Mouse (Mus musculus): ENCODE measurements around the gene Acer3. TPM values are rescaled to one million over a fixed set of nuclear protein-coding genes. Genes with fewer than 3 reads are reported as not detected.
A peak's percentile ranks its signal among the peaks of the same experiment; 100 is the strongest.

Acer3 gene
- polyA plus RNA-seq, 1 experiment from 2014 or later: 20.0 TPM

GRCm38 (mm10) chr7:98202946-98203345 is 118.1 kb downstream of the Acer3 start:
- H3K36me3 ChIP-seq: no peaks in the 10 kb centered on the region
- no peak overlapping the region for H3K27ac ChIP-seq
- no peak overlapping the region for H3K9ac ChIP-seq
- H3K4me3 ChIP-seq: no peak overlapping the region
- no peaks in the 10 kb centered on the region for H3K4me1 ChIP-seq
- 78% methylated on average over 4 of the region's 4 CpGs for WGBS
- no peak overlapping the region for H3K4me2 ChIP-seq (replicated peaks)
- 0 out of 2 replicates have a peak, but pooled peaks cover 5% of the 10 kb centered on the region for H3K27me3 ChIP-seq (replicated peaks)
- no peak for ATAC-seq (ENCODE audit: low FRiP score, low read depth)
- no peaks in the 10 kb centered on the region for H3K9me3 ChIP-seq

DNA sequence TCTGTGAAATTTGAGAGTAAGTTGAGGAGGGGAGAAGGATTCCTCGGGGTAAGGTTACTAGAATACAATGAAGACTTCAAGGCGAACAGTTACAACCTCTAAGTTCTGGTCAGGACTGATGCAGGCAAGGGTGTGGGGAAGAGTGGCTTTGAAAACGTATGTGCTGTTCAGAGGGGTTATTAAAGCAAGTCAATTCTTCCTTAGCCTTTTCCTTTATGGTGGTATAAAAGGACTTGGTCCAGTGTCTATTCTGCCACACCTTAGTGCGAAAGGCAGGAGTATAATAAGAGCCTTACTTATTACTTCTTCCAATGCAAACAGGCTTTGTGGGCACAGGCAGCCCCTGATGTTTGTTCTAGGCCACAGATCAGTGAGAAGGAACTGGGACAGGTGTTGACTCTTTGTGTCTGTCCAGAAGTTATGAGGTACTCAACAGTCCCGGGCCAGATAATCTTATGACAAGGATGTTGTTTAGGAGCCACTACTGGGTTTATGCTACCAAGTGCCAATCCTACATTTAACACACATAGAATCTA is 119.4 kb downstream of the Acer3 start:
- peaks cover 10% of the 10 kb centered on the region for H3K27me3 ChIP-seq (replicated peaks)
- no peak for ATAC-seq (ENCODE audit: low FRiP score, low read depth)
- H3K9ac ChIP-seq: no peak overlapping the region
- H3K4me1 ChIP-seq: no peaks in the 10 kb centered on the region
- no peaks in the 10 kb centered on the region for H3K9me3 ChIP-seq
- no peak overlapping the region for H3K27ac ChIP-seq
- H3K4me3 ChIP-seq: no peak overlapping the region
- no peaks in the 10 kb centered on the region for H3K36me3 ChIP-seq
- H3K4me2 ChIP-seq (replicated peaks): no peak overlapping the region
- 71% methylated on average over 5 of the region's 5 CpGs for WGBS

DNA sequence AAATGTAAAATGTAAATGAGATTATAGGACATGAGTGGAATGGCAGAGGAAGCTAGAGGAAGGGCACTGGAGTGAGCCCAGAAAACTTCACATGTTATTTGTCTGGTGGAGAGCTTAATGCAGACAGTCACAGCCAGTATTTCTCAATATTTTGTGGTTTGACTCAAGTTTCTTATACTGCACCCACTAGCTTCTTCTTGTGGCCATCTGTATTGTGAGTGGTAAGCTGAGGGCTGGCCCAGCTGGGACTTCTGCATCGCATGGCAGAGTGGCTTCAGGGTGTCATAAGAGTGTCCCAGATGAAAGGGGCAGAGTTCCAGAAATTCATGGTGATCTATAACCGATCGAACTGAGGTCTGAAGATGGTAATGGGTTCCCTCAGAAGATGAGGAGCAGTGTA is 120.6 kb downstream of the Acer3 start:
- no peak overlapping the region for H3K4me3 ChIP-seq
- 89% methylated on average over 3 of the region's 3 CpGs for WGBS
- H3K9ac ChIP-seq: no peak overlapping the region
- peaks cover 21% of the 10 kb centered on the region for H3K27me3 ChIP-seq (replicated peaks)
- H3K27ac ChIP-seq: no peak overlapping the region
- no peaks in the 10 kb centered on the region for H3K36me3 ChIP-seq
- no peaks in the 10 kb centered on the region for H3K4me1 ChIP-seq
- no peak for ATAC-seq (ENCODE audit: low FRiP score, low read depth)
- H3K4me2 ChIP-seq (replicated peaks): no peak overlapping the region
- no peaks in the 10 kb centered on the region for H3K9me3 ChIP-seq

GRCm38 (mm10) chr7:98199381-98199780 is 121.6 kb downstream of the Acer3 start, which contains the start of gene B3gnt6:
TSS of gene B3gnt6 (minus strand) at chr7:98199481.
- no peak within 1 kb of the TSS for H3K9ac ChIP-seq
- no peak within 1 kb of the TSS for H3K4me3 ChIP-seq
- peaks cover 32% of the 10 kb centered on the region for H3K27me3 ChIP-seq (replicated peaks)
- H3K4me2 ChIP-seq (replicated peaks): no peak within 1 kb of the TSS
- no peaks in the 10 kb centered on the region for H3K36me3 ChIP-seq
- peaks cover 2% of the 10 kb centered on the region for H3K4me1 ChIP-seq
- H3K9me3 ChIP-seq: no peaks in the 10 kb centered on the region
- WGBS: 86% methylated on average over 4 of the region's 4 CpGs
- ATAC-seq (ENCODE audit: low FRiP score, low read depth): no peak
- no peak within 1 kb of the TSS for H3K27ac ChIP-seq

GRCm38 (mm10) chr7:98195151-98195801 is 125.7 kb downstream of the Acer3 start:
- peaks cover 59% of the 10 kb centered on the region for H3K27me3 ChIP-seq (replicated peaks)

DNA sequence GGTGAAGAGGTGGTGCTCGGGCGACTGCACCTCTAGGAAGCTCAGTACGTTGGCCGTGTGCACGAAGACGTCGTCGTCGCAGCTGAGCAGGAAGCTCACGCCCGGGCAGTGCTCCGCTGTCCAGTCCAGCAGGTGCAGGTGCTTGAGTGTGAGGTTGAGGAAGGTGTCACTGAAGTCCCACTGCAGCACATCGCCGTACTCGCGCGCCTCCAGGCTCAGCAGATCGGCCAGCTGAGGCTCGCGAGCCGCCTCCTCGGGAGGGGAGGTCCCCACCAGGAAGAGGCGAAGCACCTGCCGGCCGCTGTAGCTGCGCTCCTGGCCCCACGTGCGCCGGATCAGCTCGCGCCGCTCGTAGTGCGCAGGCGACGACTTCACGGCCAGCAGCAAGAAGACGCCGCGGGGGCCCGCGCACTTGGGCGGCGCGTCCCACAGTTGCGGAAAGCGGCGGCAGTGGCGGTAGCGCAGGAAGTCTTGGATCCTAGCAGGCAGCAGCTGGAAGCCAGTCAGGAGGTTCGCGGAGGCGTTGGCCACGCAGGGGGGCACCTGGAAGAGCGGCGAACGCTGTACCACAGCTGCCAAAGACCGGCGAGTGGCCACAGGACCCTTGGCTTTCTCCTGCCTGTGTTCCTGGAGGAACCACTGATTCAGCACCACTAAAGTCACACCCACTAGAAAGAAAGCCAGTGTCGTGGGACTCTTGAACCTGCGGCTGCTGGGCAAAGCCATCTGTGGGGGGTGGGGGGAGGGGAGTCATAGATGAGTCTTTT is 126.8 kb downstream of the Acer3 start:
- peak overlapping the region; percentile 41 for H3K4me3 ChIP-seq
- peaks cover 59% of the 10 kb centered on the region for H3K27me3 ChIP-seq (replicated peaks)
- 2% methylated on average over 61 of the region's 61 CpGs for WGBS
- H3K9me3 ChIP-seq: no peaks in the 10 kb centered on the region
- H3K4me2 ChIP-seq (replicated peaks): peak overlapping the region; percentile 91
- peak; percentile 53 for ATAC-seq (ENCODE audit: low FRiP score, low read depth)
- H3K27ac ChIP-seq: no peak overlapping the region
- no peaks in the 10 kb centered on the region for H3K36me3 ChIP-seq
- peak overlapping the region; percentile 52 for H3K9ac ChIP-seq
- H3K4me1 ChIP-seq: peaks cover 20% of the 10 kb centered on the region

More at GRCm38 (mm10) chr7:98195151-98195801, 125.7 kb downstream of the Acer3 start:
- Histone ChIP-seq H3K9me3 (no peaks in the 10 kb centered on the region), H3K4me1 (peaks cover 15% of the 10 kb centered on the region), H3K4me3 (no peak overlapping the region), H3K9ac (no peak overlapping the region), H3K27ac (no peak overlapping the region), H3K36me3 (no peaks in the 10 kb centered on the region), H3K4me2 (replicated peaks) (no peak overlapping the region)
- ATAC-seq (ENCODE audit: low FRiP score, low read depth): no peak
- 45% methylated on average over 10 of the region's 10 CpGs for WGBS

- Histone ChIP-seq H3K9me3 (no peaks in the 10 kb centered on the region), H3K36me3 (no peaks in the 10 kb centered on the region), H3K4me1 (peaks cover 20% of the 10 kb centered on the region), H3K9ac (peak overlapping the region; percentile 30; the same call in 1 of the 2 replicates), H3K27me3 (replicated peaks) (peaks cover 59% of the 10 kb centered on the region), H3K4me2 (replicated peaks) (peak overlapping the region; percentile 91), H3K4me3 (peak overlapping the region; percentile 41), H3K27ac (no peak overlapping the region)
- WGBS: 4% methylated on average over 36 of the region's 36 CpGs
- peak; percentile 75 for ATAC-seq (ENCODE audit: low FRiP score, low read depth)
These were observed 127.4 kb downstream of the Acer3 start for GRCm38 (mm10) chr7:98193515-98194025.

GRCm38 (mm10) chr7:98191571-98192250 is 129.3 kb downstream of the Acer3 start:
- Histone ChIP-seq H3K27me3 (replicated peaks) (peaks cover 51% of the 10 kb centered on the region), H3K4me2 (replicated peaks) (no peak overlapping the region), H3K4me3 (no peak overlapping the region), H3K4me1 (peaks cover 27% of the 10 kb centered on the region), H3K27ac (no peak overlapping the region), H3K9me3 (no peaks in the 10 kb centered on the region), H3K36me3 (no peaks in the 10 kb centered on the region), H3K9ac (no peak overlapping the region)
- no peak for ATAC-seq (ENCODE audit: low FRiP score, low read depth)
- 68% methylated on average over 17 of the region's 17 CpGs for WGBS

DNA sequence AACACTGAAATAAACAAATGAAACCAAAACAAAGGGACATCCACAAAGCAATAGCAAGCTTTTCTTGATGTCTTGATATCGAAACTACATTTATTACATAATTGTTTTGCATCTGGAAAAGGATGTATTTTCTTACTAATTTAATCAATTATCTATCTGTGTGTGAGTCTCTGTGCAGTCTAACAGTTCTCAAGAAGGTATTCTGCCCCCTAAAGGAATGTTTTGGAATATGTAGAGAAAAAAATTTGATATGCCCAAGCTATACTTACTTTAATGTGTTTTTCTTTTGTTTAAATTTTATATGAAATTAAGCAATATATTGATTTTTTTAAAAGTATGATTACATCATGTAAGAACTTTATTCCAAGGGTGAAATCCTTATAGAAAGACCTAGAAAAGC is 130.4 kb downstream of the Acer3 start:
- H3K36me3 ChIP-seq: no peaks in the 10 kb centered on the region
- WGBS: 90% methylated on average over 1 of the region's 1 CpGs
- ATAC-seq (ENCODE audit: low FRiP score, low read depth): no peak
- H3K9me3 ChIP-seq: no peaks in the 10 kb centered on the region
- no peak overlapping the region for H3K9ac ChIP-seq
- H3K4me3 ChIP-seq: no peak overlapping the region
- H3K4me1 ChIP-seq: peaks cover 38% of the 10 kb centered on the region
- H3K27ac ChIP-seq: no peak overlapping the region
- peaks cover 39% of the 10 kb centered on the region for H3K27me3 ChIP-seq (replicated peaks)
- no peak overlapping the region for H3K4me2 ChIP-seq (replicated peaks)

DNA sequence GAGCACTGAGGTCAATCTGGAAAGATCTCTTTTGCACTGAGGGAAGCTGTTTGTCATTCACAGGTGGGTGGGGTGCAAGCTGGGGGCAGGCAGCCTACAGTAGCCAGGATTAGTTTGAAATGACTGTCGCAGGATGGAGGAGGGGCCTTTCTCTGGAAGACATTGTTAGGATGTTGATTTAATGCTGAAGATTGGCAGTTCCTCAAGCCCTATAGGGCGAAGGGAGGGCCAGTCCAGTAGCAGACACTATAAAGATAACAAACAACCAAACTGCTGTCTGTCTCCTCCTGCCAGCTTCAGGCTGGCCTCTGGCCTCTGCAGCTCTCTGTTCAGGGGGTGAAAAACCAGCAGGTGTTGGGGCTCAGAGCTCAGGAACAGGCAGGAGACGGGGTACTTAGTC is 131.3 kb downstream of the Acer3 start:
- Histone ChIP-seq H3K9ac (no peak overlapping the region), H3K9me3 (no peaks in the 10 kb centered on the region), H3K27me3 (replicated peaks) (peaks cover 31% of the 10 kb centered on the region), H3K4me3 (no peak overlapping the region), H3K4me1 (peaks cover 46% of the 10 kb centered on the region), H3K4me2 (replicated peaks) (no peak overlapping the region), H3K36me3 (no peaks in the 10 kb centered on the region), H3K27ac (no peak overlapping the region)
- 49% methylated on average over 3 of the region's 3 CpGs for WGBS
- ATAC-seq (ENCODE audit: low FRiP score, low read depth): no peak

DNA sequence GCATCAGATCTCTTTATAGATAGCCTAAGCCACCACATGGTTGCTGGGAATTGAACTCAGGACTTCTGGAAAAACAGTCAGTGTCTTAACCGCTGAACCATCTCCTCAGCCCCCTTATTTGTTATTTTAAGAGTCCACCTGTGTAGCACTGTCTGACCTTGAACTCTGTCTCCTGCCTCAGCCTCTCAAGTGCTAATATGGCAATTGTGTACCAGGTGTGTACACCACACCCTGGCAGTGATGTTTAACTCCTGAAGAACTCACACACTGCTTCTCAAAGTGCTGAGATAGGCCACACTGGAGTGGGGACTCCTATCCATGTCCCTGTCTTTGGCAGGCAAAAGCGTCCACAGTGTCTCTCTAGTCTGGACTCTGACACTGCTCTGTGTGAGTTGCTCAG is 132.3 kb downstream of the Acer3 start:
- Histone ChIP-seq H3K9me3 (no peaks in the 10 kb centered on the region), H3K27me3 (replicated peaks) (peaks cover 20% of the 10 kb centered on the region), H3K4me2 (replicated peaks) (no peak overlapping the region), H3K9ac (no peak overlapping the region), H3K36me3 (no peaks in the 10 kb centered on the region), H3K27ac (no peak overlapping the region), H3K4me1 (peaks cover 37% of the 10 kb centered on the region), H3K4me3 (no peak overlapping the region)
- ATAC-seq (ENCODE audit: low FRiP score, low read depth): no peak
- 89% methylated on average over 2 of the region's 2 CpGs for WGBS

GRCm38 (mm10) chr7:98188238-98188637 is 132.8 kb downstream of the Acer3 start:
- ATAC-seq (ENCODE audit: low FRiP score, low read depth): no peak
- no peak overlapping the region for H3K27ac ChIP-seq
- H3K4me1 ChIP-seq: peaks cover 32% of the 10 kb centered on the region
- no peak overlapping the region for H3K4me2 ChIP-seq (replicated peaks)
- H3K9ac ChIP-seq: no peak overlapping the region
- no peaks in the 10 kb centered on the region for H3K9me3 ChIP-seq
- H3K27me3 ChIP-seq (replicated peaks): peaks cover 16% of the 10 kb centered on the region
- no peak overlapping the region for H3K4me3 ChIP-seq
- WGBS: 99% methylated on average over 2 of the region's 2 CpGs
- H3K36me3 ChIP-seq: no peaks in the 10 kb centered on the region

Measured in neural tube, embryonic 12.5 days (tissue).